ENCODE assay signal across 17 mouse cellular contexts in the genomic region with DNA sequence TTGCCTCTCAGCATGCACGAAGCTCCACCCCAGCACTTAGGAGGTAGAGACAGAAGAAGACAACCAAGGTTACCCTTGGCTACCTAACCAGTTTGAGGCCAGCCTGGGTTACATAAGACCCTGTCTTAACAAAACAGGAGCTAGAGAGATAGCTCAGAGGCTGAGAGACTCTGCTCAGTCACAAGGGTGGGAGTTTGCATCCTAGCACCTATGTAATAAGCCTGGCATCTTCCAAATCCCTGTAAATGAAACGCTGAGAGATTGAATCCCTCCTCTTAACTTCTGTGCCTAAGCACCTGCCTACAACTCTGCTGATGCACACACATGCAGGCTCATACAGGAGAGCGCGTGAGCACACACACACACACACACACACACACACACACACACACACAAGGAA. TPM values are rescaled to one million over a fixed set of nuclear protein-coding genes. Genes with fewer than 3 reads are reported as not detected.
"Had no signal": no experiment of that assay in that cellular context is flagged by ENCODE, and none has a peak within 500 bp of the region (broad histone marks: within the 10 kb centered on the region; RNA-seq: fewer than 3 reads in every experiment).

No protein-coding gene starts in this region.

- H3K4me1 ChIP-seq: stomach, embryonic 15.5 days had no signal

- DNase-seq: retina, postnatal 1 day; right cerebral cortex, adult 18-20 months; right cerebral cortex, postnatal 14 days; right cerebral cortex, postnatal 25 days; right cerebral cortex, postnatal 4 days; spleen, adult 18-20 months; thymus, adult 18-20 months; thymus, adult 2 months; thymus, postnatal 14 days; thymus, postnatal 25 days; thymus, postnatal 36 days; thymus, postnatal 4 days had no signal

- H3K9me3 ChIP-seq: neural tube, embryonic 13.5 days; neural tube, embryonic 15.5 days; stomach, embryonic 15.5 days had no signal

- H3K4me3 ChIP-seq: neural tube, embryonic 13.5 days; neural tube, embryonic 15.5 days; stomach, embryonic 15.5 days had no signal

- H3K27ac ChIP-seq: neural tube, embryonic 13.5 days; neural tube, embryonic 15.5 days; stomach, embryonic 15.5 days; stomach, postnatal 0 days had no signal

- H3K9ac ChIP-seq: neural tube, embryonic 13.5 days; neural tube, embryonic 15.5 days; stomach, embryonic 15.5 days had no signal

- H3K27me3 ChIP-seq: neural tube, embryonic 13.5 days; neural tube, embryonic 15.5 days; stomach, embryonic 15.5 days had no signal

- H3K4me2 ChIP-seq: neural tube, embryonic 13.5 days; neural tube, embryonic 15.5 days; stomach, embryonic 15.5 days had no signal

RNA-seq across cellular contexts. Expression of a gene that starts 55.9 kb away (rescaled TPM):
- polyA plus RNA-seq: stomach, embryonic 14.5 days had no signal
